Mouse (Mus musculus) megakaryocyte-erythroid progenitor cell, adult 5-6 weeks (primary cell): ENCODE results near the gene Dcpp1. TPM values are rescaled to one million over a fixed set of nuclear protein-coding genes. Genes with fewer than 3 reads are reported as not detected.
A peak's percentile ranks its signal among the peaks of the same experiment; 100 is the strongest.
"Not testable (repeated sequence)": the region's sequence is repeated elsewhere in the genome, so short reads cannot be mapped to it uniquely, and the experiment has no call there.

Experiments used
- ATAC-seq: replicated peaks from 2 replicates; pipeline ENCODE4 v1.8.0; 2016; ENCODE audit warnings: mild to moderate bottlenecking, inconsistent platforms; ENCODE audit not compliant: severe bottlenecking, poor library complexity, low FRiP score, low TSS enrichment
- total RNA-seq, 2 experiments: library from RNA; stranded (forward) in 1 of 2; stranded (reverse) in 1 of 2; fragments of 200-1000, 215-1000 nt in 1 of 2; fragments of >200 nt in 1 of 2; fragmentation: Nextera tagmentation in 1 of 2; gene quantifications; 2 replicates each; pipeline ENCODE4 v1.2.3; 2014 to 2017

Gene Dcpp1
- total RNA-seq (2014; fragmentation: Nextera tagmentation) (not detected in 2 replicates), total RNA-seq (2017) (not detected in 2 replicates)

DNA sequence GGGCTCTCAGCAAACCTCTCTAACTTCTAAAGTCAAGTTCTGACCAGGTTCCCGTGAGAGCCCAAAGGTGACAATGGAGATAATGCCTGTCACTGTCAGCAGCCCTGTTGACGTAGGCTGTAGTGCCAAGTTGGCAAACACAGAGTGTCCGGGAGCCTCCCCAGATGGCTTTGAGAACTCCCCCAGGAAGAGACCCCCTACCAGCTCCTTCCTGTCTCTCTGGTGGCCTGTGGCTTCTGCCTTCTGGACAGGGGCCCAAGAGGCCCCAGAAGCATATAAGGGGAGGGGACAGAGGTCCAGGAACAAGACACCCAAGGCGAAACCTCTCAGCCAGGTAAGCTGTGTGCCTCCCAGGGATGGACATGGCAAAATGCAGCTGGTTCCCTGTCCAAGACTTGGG lies at the start of gene Dcpp1, which contains the start of gene Dcpp2:
Dcpp1 (plus strand) TSS at position 301 of the 400 bp plus-strand sequence.
Dcpp2 (plus strand) TSS at position 305 of the 400 bp plus-strand sequence.
- ATAC-seq: not testable (repeated sequence)

DNA sequence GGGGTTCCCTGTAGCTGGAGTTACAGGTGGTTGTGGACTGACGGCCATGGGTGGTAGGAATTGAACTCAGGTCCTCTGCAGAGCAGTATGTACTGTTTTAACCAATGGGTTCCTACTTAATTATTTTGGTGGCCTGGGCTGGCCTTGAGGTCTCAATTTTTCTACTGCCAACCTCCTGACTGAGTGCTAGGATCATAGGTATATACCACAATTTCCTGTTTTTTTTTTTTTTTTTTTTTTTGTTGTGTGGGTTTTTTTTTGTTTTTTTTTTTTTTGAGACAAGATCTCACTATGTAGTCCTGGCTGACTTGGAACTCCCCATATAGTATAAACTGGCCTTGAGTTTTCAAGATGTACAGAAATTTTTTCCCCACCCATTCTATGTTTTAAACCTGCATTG lies 49.5 kb upstream of the Dcpp1 start:
- no peak for ATAC-seq

DNA sequence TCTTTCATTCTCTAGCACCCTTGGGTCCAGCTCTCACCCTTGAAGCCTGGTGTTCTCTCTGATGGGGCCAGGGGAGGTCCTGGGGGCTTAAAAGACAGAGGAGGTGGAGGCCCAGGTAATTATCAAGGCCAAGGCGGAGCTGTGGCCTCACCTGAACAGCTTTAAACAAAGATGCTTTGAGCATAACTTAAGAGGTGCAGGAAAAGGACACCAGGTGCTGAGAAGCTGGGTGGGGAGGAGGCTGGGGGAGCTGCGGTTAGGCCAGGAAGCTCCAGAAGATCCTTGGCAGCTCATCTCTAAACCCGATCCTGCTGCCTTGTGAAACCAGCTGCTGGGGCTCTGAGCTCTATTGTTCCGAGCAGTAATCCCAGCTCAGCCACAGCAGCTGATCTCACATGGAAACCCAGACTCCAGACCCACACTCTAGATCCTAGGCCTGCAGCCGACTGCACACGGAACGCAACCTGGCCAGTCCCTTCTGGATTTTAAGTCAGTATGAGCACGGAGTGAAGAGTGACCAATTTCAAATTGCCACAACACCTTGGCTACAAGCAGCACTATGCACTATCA lies 44.6 kb upstream of the Dcpp1 start, which contains the start of gene Prss33:
Prss33 (minus strand) TSS at position 51 of the 570 bp plus-strand sequence.
- no peak for ATAC-seq

DNA sequence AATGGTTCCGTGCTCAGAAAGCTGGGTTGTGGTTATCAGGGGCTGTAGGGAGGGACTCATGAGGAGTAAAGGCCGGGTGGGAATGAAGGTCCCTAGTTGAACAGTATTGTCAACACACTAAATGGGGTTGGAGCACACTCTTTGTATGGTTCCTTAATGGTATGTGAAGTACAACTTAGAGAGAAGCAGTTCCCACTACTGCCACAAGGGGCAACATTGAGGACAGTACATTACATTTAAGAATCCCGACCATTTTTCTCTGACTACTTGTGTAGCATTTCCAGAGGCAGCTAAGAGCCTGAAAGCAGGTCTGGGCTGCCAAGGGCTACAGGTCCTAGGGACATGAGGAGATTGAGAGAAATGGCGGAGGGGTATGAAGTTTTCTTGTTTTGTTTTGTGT lies 39.5 kb upstream of the Dcpp1 start:
- peak; percentile 71 for ATAC-seq

DNA sequence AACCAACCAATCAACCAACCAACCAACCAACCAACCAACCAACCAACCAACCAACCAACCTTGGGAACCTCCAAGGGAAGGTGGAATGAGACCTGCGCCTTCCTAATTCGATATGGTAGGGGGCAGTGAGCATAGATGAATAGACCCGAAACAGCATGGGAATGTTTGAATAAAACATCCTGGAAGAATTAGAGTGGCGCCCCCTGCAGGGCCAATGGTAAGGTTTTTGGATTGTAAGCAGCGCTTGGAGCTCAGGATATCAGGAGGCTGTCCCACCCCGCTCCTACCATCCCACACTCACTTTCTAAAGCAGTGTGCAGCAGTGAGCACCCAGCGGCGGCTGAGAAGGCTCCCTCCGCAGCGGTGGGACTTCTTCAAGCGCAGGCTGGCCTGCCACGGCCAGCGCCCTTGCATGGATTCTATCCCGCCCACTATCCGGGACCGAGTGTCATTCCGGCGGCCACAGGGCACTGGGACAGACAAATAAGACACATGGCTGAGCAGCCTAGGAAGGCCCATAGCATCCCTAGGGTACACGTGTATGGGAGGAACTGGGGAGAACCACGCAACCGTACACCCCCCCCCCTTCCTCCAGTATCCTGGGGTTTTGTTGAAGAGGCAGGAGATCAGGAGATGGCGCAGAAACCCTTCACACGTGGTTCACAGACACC lies 37.4 kb upstream of the Dcpp1 start:
- 0 out of 2 replicates have a peak, but pooled peaks have one; percentile 30 for ATAC-seq

DNA sequence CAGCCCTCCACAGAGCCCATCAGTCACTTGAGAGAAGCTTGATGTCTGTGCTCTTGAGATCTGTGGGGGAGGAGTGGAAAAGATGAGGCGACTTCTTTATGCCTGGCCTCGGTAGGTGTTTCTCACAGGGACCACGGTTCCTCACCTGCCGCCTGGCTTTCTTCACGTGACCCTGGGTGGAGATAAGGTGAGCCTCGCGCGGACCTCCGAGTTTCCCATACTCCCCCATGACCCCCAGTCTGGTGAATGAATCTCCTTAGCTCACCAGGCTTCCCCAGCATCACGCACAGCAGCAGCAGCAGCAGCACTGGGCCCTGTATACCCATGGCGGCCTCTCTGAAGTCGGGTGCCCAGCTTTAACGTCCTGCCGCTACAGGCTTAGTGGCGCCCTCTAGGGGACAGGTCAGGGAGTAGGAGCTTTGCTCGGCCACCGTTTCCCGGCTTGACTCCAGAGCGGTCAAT lies 36.8 kb upstream of the Dcpp1 start, which contains the start of the genes Prss32 and Prss41:
Prss32 (plus strand) TSS at position 44 of the 462 bp plus-strand sequence.
Prss41 (minus strand) TSS at position 361 of the 462 bp plus-strand sequence.
- ATAC-seq: peak; percentile 63

DNA sequence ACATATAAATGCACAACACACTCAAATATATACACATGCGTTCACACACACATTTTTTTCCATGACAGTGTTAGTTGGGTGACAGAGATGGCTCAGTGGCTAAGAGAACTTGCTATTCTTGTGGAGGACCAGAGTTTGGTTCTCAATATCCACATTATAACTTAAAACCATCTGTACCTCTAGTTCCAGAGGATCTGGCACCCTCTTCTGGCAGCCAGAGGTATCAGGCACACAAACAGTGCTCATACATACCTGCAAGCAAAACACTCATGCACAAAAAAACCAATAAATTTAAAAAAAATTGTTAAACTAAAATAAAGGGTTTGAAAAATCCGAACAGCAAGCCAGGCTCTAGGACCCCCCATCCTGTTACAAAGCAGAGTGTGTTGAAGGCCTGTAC lies 30.6 kb upstream of the Dcpp1 start:
- ATAC-seq: no peak

DNA sequence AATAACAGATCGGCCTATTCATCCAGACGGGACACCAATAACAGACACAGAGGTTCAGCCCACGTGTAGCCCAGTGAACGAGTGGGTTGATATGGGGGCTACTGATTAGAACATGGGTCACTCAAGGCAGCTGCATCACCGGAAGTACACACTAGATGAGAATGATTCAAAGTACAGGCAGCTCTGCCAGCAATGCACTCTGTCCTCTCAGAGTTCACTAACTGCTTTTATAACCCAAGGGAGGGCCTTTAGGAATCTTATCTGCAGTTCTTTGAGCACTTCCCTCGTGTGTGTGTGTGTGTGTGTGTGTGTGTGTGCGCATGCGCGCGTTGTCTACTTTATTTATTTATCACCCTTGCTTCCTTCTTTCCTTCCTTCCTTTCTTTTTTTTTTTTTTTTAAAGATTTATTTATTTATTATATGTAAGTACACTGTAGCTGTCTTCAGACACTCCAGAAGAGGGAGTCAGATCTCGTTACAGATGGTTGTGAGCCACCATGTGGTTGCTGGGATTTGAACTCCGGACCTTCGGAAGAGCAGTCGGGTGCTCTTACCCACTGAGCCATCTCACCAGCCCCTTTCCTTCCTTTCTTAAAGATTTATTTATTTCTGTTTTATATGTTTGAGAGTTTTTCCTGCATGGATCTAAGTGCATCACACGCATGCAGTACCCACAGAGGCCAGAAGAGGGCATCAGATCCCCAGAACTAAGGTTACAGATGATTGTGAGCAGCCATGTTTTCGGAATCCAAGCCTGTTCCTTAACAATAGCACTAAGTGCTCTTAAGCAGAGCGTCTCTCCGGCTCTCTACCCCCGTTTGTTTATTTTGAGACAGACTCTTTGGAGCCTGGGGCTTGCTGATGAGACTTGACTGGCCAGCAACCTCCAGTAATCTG lies 29.6 kb upstream of the Dcpp1 start:
- ATAC-seq: 0 out of 2 replicates have a peak, but pooled peaks have one; percentile 21

DNA sequence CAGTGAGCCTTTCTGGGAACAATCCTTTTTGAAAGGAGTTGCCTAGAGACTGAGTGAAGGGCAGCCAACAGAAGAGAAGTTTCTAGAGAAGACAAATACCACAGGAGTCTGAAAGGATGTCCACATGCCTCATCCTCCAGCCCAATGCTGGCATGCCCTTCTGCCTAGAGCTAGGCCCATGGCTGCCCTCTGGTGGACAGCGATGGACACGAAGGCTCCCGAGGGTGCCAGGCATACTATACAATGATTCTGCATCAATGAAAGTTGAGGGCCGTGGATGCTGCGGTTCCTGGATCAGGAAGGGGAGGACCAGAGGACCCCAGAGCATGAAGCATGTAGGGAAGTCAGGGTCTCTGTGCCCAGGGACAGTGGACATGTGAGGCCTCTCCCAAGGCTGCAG lies 27.4 kb upstream of the Dcpp1 start:
- ATAC-seq: peak; percentile 79

DNA sequence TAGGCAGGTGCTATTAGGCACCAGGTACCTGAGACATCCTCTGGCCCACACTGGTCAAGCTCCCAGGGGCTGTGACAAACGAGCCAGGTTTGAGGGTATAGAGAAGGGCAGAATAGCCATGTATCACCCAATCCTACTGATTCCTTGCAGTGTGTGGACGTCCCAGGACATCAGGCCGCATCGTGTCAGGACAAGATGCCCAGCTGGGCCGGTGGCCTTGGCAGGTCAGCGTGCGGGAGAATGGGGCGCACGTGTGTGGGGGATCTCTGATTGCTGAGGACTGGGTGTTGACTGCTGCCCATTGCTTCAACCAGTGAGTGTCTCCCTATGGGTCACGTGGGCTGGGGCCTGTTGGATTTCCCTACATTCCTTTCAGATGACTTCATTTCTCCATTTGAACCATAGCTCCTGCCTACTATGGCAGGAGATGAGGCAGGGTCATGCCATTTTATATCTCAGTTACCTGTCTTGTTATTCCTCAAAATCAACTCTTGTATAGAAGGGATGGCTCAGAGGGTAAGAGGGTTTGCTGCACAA lies 26.4 kb upstream of the Dcpp1 start:
- ATAC-seq: no peak

DNA sequence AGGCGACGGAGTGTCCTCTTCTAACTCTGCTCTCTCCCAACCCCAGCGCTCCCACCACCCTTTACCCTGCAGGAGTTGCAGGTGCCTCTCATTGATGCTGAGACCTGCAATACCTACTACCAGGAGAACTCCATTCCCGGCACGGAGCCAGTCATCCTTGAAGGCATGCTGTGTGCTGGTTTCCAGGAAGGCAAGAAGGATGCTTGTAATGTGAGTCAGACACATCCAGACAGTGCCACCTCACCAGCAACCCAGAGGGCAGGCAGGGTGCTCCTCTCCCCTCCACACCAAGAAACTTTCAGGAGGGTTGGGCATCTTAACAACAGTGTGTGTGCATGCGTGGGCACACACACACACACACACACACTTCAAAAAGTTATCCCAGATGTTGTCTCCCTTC lies 23.5 kb upstream of the Dcpp1 start:
- no peak for ATAC-seq

DNA sequence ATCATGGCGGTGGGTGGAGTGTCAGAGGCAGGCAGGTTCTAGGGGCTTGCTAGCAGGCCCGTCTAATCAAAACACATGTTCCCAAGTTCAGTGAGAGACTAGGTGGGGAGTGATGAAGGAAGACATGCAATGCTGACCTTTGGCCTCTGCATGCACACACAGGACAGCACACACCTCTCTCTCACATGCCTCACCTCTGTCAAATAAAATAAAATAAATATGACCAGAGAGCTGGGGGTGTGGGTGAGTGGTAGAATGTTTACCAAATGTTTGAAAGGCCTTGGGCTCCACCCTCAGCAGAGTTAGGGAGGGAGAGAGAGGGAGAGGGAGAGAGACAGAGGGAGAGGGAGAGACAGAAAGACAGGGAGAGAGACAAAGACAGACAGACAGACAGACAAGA lies 22.8 kb upstream of the Dcpp1 start:
- no peak for ATAC-seq

DNA sequence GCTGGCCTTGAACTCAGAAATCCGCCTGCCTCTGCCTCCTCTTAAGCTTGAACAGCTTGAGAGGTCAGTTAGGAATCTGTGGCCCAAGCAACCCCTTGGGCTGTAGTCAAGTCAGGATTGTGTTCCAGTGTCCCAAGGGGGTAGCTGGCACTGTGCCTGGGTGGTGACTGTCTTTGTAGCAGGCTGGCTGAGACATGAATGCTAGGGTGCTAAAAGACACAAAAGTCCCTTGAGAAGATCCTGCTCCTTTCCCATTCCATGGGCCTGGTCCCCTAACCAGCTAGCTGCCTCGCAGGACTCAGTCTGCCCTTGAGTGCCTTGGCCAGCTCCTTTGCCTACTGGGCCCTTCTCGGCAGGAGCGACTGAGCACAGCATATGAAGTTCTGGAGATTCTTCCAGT lies 17.8 kb upstream of the Dcpp1 start:
- no peak for ATAC-seq

DNA sequence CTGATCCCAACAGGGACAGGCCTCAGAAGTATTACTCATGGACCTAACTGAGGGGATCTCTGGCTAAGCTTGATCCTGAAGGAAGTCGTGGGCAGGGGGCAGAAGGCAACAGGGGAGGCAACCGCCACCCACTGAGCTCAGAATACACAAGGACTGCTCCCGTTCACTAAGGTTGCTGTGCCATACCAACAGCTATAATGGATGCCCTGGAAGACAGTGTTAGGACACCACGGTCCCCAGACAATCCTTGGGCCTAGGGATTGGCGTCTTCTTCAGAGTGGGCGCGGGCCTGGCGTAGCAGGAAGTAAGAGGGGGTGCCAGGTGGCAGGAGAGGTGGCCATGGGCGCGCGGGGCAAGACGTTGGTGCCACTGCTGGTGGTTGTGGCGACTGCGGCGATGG lies 12.9 kb upstream of the Dcpp1 start, which contains the start of gene Prss21:
Prss21 (plus strand) TSS at position 301 of the 400 bp plus-strand sequence.
- no peak for ATAC-seq

DNA sequence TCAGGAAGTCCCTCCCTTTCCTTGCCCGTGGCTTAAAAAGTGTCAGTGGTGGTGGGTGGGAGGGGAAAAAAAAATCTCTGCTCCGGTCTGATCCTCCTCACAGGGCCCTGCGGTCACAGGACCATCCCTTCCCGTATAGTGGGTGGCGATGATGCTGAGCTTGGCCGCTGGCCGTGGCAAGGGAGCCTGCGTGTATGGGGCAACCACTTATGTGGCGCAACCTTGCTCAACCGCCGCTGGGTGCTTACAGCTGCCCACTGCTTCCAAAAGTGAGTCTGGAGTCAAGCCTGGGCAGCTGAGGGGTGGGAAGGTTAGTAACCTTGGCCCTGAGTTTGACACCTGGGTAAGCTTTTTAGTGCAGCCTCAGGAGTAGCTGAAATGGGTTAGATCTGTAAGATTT lies 12.2 kb upstream of the Dcpp1 start:
- ATAC-seq: no peak

DNA sequence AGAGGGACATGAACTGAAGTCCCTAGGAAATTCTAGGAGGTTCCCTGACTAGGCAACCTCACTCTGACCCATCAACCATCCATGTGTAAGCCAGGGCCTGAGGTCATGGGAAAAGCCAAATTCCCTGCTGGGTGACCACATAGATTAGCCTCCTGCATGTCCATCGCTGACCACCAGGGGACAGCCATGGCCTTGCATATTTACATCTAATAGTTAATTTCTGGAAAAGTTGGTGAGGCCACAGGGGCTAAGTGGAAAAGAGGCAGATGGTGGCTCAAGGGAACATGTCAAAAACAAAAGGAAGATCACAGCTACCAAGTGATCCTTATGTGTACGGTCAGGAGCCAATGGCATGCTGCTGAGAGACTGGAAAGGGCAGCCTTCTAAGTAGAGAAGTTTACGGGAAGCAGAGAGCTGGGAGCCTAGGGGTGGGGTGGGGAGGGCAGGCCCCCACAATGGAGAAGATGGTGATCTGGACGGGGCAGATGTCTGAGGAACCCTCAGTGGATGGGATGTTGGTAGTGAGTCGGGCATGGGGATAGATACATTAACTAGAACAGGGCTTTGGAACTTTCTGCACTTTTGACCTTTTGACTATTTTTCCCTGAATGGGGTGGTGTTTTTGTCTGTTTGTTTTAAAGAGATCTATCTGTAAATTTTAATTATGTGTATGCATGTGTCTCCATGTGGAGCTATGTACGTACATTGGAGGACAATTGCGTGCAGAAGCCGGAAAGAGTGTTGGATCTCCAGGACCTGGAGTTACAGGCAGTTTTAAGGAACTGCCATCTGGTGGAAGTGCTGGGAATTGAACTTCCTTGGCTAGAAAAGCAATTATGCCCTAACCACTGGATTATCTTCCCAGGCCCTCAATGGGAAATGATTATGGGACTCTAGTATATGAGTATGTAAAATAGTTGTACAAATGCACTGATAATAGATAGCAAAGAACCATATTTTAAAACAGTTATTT lies 6.5 kb upstream of the Dcpp1 start:
- ATAC-seq: no peak

DNA sequence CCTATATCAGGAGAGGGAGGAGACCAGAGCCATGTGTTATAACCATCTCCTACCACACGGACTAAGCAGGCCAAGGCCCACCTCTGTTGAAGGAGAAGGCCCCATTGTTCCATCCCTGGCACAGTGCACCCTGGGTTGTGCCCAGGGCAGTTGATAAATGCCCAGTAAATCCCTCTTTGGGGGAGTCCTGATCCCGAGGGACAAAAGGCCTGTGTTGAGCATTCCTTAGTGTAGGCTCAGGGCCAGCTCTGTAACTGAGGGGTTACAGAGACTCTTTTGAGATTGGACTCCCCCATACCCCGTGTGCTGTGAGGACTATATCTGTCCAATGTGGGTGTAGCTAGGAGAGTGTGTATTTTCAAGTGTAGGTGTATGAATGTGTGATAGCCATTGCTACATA lies 3.9 kb upstream of the Dcpp1 start:
- no peak for ATAC-seq

DNA sequence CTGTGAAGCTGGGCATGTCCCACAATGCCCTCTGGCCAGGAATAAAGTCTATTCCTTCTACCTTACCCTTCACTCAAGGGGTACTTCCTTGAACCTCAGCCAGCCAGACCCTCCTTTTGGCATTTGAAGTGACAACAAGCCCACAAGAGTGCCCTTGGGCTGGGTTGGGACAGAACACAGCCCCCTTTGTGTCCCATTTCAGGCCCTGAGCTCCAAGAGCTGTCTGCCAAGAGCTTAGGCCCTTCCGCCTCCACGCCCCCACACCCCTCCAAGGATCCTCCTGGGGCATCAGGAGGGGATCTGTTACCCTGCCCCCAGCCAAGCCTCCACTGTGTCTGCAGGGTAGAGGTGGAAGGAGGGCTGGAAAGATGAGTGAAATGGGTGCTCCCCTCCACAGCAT lies 3.5 kb upstream of the Dcpp1 start:
- ATAC-seq: no peak
